Mouse (Mus musculus): ENCODE data around the gene AU040320. TPM values are rescaled to one million over a fixed set of nuclear protein-coding genes. Genes with fewer than 3 reads are reported as not detected.

AU040320 gene
- polyA plus RNA-seq, 1 experiment from 2014 or later: 47.2 TPM

- ATAC-seq (ENCODE audit: low read depth): no peak
- H3K9me3 ChIP-seq (ENCODE audit: control insufficient read depth, low read length): no peaks in the 10 kb centered on the region
- 2% methylated on average over 12 of the region's 12 CpGs for WGBS
- peak overlapping the region; percentile 96 for H3K27ac ChIP-seq (ENCODE audit: low read depth, low read length)
- peak overlapping the region; percentile 69 for H3K9ac ChIP-seq (replicated peaks; ENCODE audit: low read depth, low read length)
- H3K27me3 ChIP-seq (ENCODE audit: control insufficient read depth, insufficient read depth, low read length): no peaks in the 10 kb centered on the region
- peaks cover 36% of the 10 kb centered on the region for H3K4me1 ChIP-seq (ENCODE audit: control insufficient read depth, insufficient read depth, low read length)
- H3K36me3 ChIP-seq (ENCODE audit: control insufficient read depth, insufficient read depth, low read length): peaks cover 10% of the 10 kb centered on the region; the same call in 1 of the 2 replicates
- peak overlapping the region; percentile 67 for H3K4me3 ChIP-seq (ENCODE audit: low read depth, low read length)
- H3K4me2 ChIP-seq (ENCODE audit: low read depth, low read length): peak overlapping the region; percentile 62
These were observed 877 bp downstream of the AU040320 start for GRCm38 (mm10) chr4:126754231-126754611.

GRCm38 (mm10) chr4:126754736-126755374 lies 1.5 kb downstream of the AU040320 start:
- Histone ChIP-seq H3K9ac (replicated peaks; ENCODE audit: low read depth, low read length) (no peak overlapping the region), H3K9me3 (ENCODE audit: control insufficient read depth, low read length) (no peaks in the 10 kb centered on the region), H3K4me2 (ENCODE audit: low read depth, low read length) (peak overlapping the region; percentile 62), H3K4me3 (ENCODE audit: low read depth, low read length) (peak overlapping the region; percentile 67), H3K27ac (ENCODE audit: low read depth, low read length) (no peak overlapping the region), H3K27me3 (ENCODE audit: control insufficient read depth, insufficient read depth, low read length) (no peaks in the 10 kb centered on the region), H3K36me3 (ENCODE audit: control insufficient read depth, insufficient read depth, low read length) (0 out of 2 replicates have a peak, but pooled peaks cover 5% of the 10 kb centered on the region), H3K4me1 (ENCODE audit: control insufficient read depth, insufficient read depth, low read length) (peaks cover 29% of the 10 kb centered on the region)
- WGBS: 44% methylated on average over 12 of the region's 12 CpGs
- no peak for ATAC-seq (ENCODE audit: low read depth)

- Histone ChIP-seq H3K9ac (replicated peaks; ENCODE audit: low read depth, low read length) (no peak overlapping the region), H3K27ac (ENCODE audit: low read depth, low read length) (no peak overlapping the region), H3K4me1 (ENCODE audit: control insufficient read depth, insufficient read depth, low read length) (peaks cover 13% of the 10 kb centered on the region), H3K36me3 (ENCODE audit: control insufficient read depth, insufficient read depth, low read length) (peaks cover 5% of the 10 kb centered on the region; the same call in 1 of the 2 replicates), H3K27me3 (ENCODE audit: control insufficient read depth, insufficient read depth, low read length) (no peaks in the 10 kb centered on the region), H3K4me3 (ENCODE audit: low read depth, low read length) (no peak overlapping the region), H3K4me2 (ENCODE audit: low read depth, low read length) (no peak overlapping the region), H3K9me3 (ENCODE audit: control insufficient read depth, low read length) (no peaks in the 10 kb centered on the region)
- no peak for ATAC-seq (ENCODE audit: low read depth)
- WGBS: 77% methylated on average over 4 of the region's 4 CpGs
These were observed 3.4 kb downstream of the AU040320 start for GRCm38 (mm10) chr4:126756766-126757165.

GRCm38 (mm10) chr4:126758299-126758698 lies 5.0 kb downstream of the AU040320 start:
- Histone ChIP-seq H3K9ac (replicated peaks; ENCODE audit: low read depth, low read length) (no peak overlapping the region), H3K27ac (ENCODE audit: low read depth, low read length) (no peak overlapping the region), H3K36me3 (ENCODE audit: control insufficient read depth, insufficient read depth, low read length) (peaks cover 8% of the 10 kb centered on the region; the same call in 1 of the 2 replicates), H3K9me3 (ENCODE audit: control insufficient read depth, low read length) (no peaks in the 10 kb centered on the region), H3K4me3 (ENCODE audit: low read depth, low read length) (no peak overlapping the region), H3K4me1 (ENCODE audit: control insufficient read depth, insufficient read depth, low read length) (peaks cover 11% of the 10 kb centered on the region), H3K27me3 (ENCODE audit: control insufficient read depth, insufficient read depth, low read length) (no peaks in the 10 kb centered on the region), H3K4me2 (ENCODE audit: low read depth, low read length) (no peak overlapping the region)
- 90% methylated on average over 5 of the region's 5 CpGs for WGBS
- ATAC-seq (ENCODE audit: low read depth): no peak

GRCm38 (mm10) chr4:126759435-126759834 lies 6.1 kb downstream of the AU040320 start:
- Histone ChIP-seq H3K4me1 (ENCODE audit: control insufficient read depth, insufficient read depth, low read length) (peaks cover 10% of the 10 kb centered on the region), H3K36me3 (ENCODE audit: control insufficient read depth, insufficient read depth, low read length) (peaks cover 8% of the 10 kb centered on the region; the same call in 1 of the 2 replicates), H3K4me3 (ENCODE audit: low read depth, low read length) (no peak overlapping the region), H3K27ac (ENCODE audit: low read depth, low read length) (no peak overlapping the region), H3K9ac (replicated peaks; ENCODE audit: low read depth, low read length) (no peak overlapping the region), H3K9me3 (ENCODE audit: control insufficient read depth, low read length) (no peaks in the 10 kb centered on the region), H3K27me3 (ENCODE audit: control insufficient read depth, insufficient read depth, low read length) (no peaks in the 10 kb centered on the region), H3K4me2 (ENCODE audit: low read depth, low read length) (no peak overlapping the region)
- ATAC-seq (ENCODE audit: low read depth): no peak
- WGBS: 96% methylated on average over 2 of the region's 2 CpGs

GRCm38 (mm10) chr4:126762586-126763359 lies 9.4 kb downstream of the AU040320 start:
- ATAC-seq (ENCODE audit: low read depth): no peak
- WGBS: 85% methylated on average over 11 of the region's 11 CpGs
- H3K4me3 ChIP-seq (ENCODE audit: low read depth, low read length): no peak overlapping the region
- no peaks in the 10 kb centered on the region for H3K9me3 ChIP-seq (ENCODE audit: control insufficient read depth, low read length)
- no peak overlapping the region for H3K27ac ChIP-seq (ENCODE audit: low read depth, low read length)
- H3K36me3 ChIP-seq (ENCODE audit: control insufficient read depth, insufficient read depth, low read length): peaks cover 5% of the 10 kb centered on the region; the same call in 1 of the 2 replicates
- H3K4me2 ChIP-seq (ENCODE audit: low read depth, low read length): no peak overlapping the region
- no peak overlapping the region for H3K9ac ChIP-seq (replicated peaks; ENCODE audit: low read depth, low read length)
- H3K27me3 ChIP-seq (ENCODE audit: control insufficient read depth, insufficient read depth, low read length): no peaks in the 10 kb centered on the region
- no peaks in the 10 kb centered on the region for H3K4me1 ChIP-seq (ENCODE audit: control insufficient read depth, insufficient read depth, low read length)

GRCm38 (mm10) chr4:126763483-126763882 lies 10.1 kb downstream of the AU040320 start:
- WGBS: 89% methylated on average over 2 of the region's 2 CpGs

GRCm38 (mm10) chr4:126769800-126770563 lies 16.6 kb downstream of the AU040320 start:
- WGBS: 89% methylated on average over 9 of the region's 9 CpGs
- ATAC-seq (ENCODE audit: low read depth): no peak

More at GRCm38 (mm10) chr4:126763483-126763882, 10.1 kb downstream of the AU040320 start:
- no peak overlapping the region for H3K4me3 ChIP-seq (ENCODE audit: low read depth, low read length)
- H3K27ac ChIP-seq (ENCODE audit: low read depth, low read length): no peak overlapping the region
- no peaks in the 10 kb centered on the region for H3K27me3 ChIP-seq (ENCODE audit: control insufficient read depth, insufficient read depth, low read length)
- H3K36me3 ChIP-seq (ENCODE audit: control insufficient read depth, insufficient read depth, low read length): peaks cover 2% of the 10 kb centered on the region; the same call in 1 of the 2 replicates
- H3K9ac ChIP-seq (replicated peaks; ENCODE audit: low read depth, low read length): no peak overlapping the region
- no peaks in the 10 kb centered on the region for H3K4me1 ChIP-seq (ENCODE audit: control insufficient read depth, insufficient read depth, low read length)
- no peak for ATAC-seq (ENCODE audit: low read depth)
- H3K9me3 ChIP-seq (ENCODE audit: control insufficient read depth, low read length): no peaks in the 10 kb centered on the region
- H3K4me2 ChIP-seq (ENCODE audit: low read depth, low read length): no peak overlapping the region

More at GRCm38 (mm10) chr4:126769800-126770563, 16.6 kb downstream of the AU040320 start:
- H3K36me3 ChIP-seq (ENCODE audit: control insufficient read depth, insufficient read depth, low read length): no peaks in the 10 kb centered on the region
- no peak overlapping the region for H3K27ac ChIP-seq (ENCODE audit: low read depth, low read length)
- H3K4me2 ChIP-seq (ENCODE audit: low read depth, low read length): no peak overlapping the region
- no peak overlapping the region for H3K4me3 ChIP-seq (ENCODE audit: low read depth, low read length)
- H3K9ac ChIP-seq (replicated peaks; ENCODE audit: low read depth, low read length): no peak overlapping the region
- H3K4me1 ChIP-seq (ENCODE audit: control insufficient read depth, insufficient read depth, low read length): no peaks in the 10 kb centered on the region
- H3K27me3 ChIP-seq (ENCODE audit: control insufficient read depth, insufficient read depth, low read length): no peaks in the 10 kb centered on the region
- H3K9me3 ChIP-seq (ENCODE audit: control insufficient read depth, low read length): no peaks in the 10 kb centered on the region

Measured in neural tube, embryonic 14.5 days (tissue).